Mouse (Mus musculus) lung, postnatal 0 days (tissue): ENCODE results near the gene Aplp1. TPM values are rescaled to one million over a fixed set of nuclear protein-coding genes. Genes with fewer than 3 reads are reported as not detected.
"Not testable (repeated sequence)": the region's sequence is repeated elsewhere in the genome, so short reads cannot be mapped to it uniquely, and the experiment has no call there.

ENCODE experiments used
- ATAC-seq: fragments of 200-750 bp; cut with Nextera tagmentation; 2 replicates; pipeline ENCODE4 v1.8.0; 2017; ENCODE audit warnings: moderate library complexity
- DNase-seq: peaks from one replicate; pipeline ENCODE4 v3.0.0-alpha.2; 2016; ENCODE audit warnings: low spot score
- H3K27ac ChIP-seq: fragments of 300-500 bp; sonication (generic); 2 replicates; pipeline ENCODE4 v1.5.1; 2014; ENCODE audit warnings: antibody characterized with exemption, mild to moderate bottlenecking, low read length, mixed read lengths
- H3K27me3 ChIP-seq: fragments of 300-500 bp; sonication (generic); replicated peaks from 2 replicates; pipeline ENCODE4 v1.6.1; 2014; ENCODE audit warnings: low read length, mixed read lengths; ENCODE audit not compliant: insufficient read depth
- H3K36me3 ChIP-seq: fragments of 300-500 bp; sonication (generic); 2 replicates; pipeline ENCODE4 v1.6.1; 2014; ENCODE audit warnings: low read length, mixed read lengths; ENCODE audit not compliant: insufficient read depth
- H3K4me1 ChIP-seq: fragments of 300-500 bp; sonication (generic); 2 replicates; pipeline ENCODE4 v1.6.1; 2014; ENCODE audit warnings: antibody characterized with exemption, low read depth, low read length, mixed read lengths; ENCODE audit not compliant: insufficient read depth
- H3K4me2 ChIP-seq: fragments of 300-500 bp; sonication (generic); replicated peaks from 2 replicates; pipeline ENCODE4 v1.6.1; 2014; ENCODE audit warnings: low read depth, mild to moderate bottlenecking, low read length, moderate library complexity, mixed read lengths
- H3K4me3 ChIP-seq: fragments of 300-500 bp; sonication (generic); 2 replicates; pipeline ENCODE4 v1.5.1; 2014; ENCODE audit warnings: low read depth, low read length
- H3K9ac ChIP-seq: fragments of 300-500 bp; sonication (generic); replicated peaks from 2 replicates; pipeline ENCODE4 v1.6.1; 2014; ENCODE audit warnings: low read depth, mild to moderate bottlenecking
- H3K9me3 ChIP-seq: fragments of 300-500 bp; sonication (generic); 2 replicates; pipeline ENCODE4 v1.6.1; 2016; ENCODE audit warnings: low read length, mixed read lengths
- CTCF ChIP-seq: IDR thresholded peaks from 2 replicates; pipeline ENCODE4 v1.5.1; 2016; ENCODE audit warnings: antibody characterized with exemption, mild to moderate bottlenecking
- EP300 ChIP-seq: IDR thresholded peaks from 2 replicates; pipeline ENCODE4 v1.6.1; 2016; ENCODE audit warnings: antibody characterized with exemption, mild to moderate bottlenecking, control low read depth
- WGBS: fragments of 180-500 bp; shearing (Covaris S2); extraction: QIAGEN DNeasy Blood & Tissue Kit; methylation state at CpG from one replicate; pipeline ENCODE4 v1.1.7; 2014; 5-methylcytosine and 5-hydroxymethylcytosine counted together
- polyA plus RNA-seq: library from polyadenylated mRNA; unstranded; fragments of >200 nt; fragmentation: Nextera tagmentation; extraction: Ambion mirVana; gene quantifications from 2 replicates; pipeline ENCODE4 v1.2.1, GENCODE M21; 2015

The Aplp1 gene
- polyA plus RNA-seq, 1 experiment from 2014 or later = 6.8 TPM

GRCm38 (mm10) chr7:30477415-30478381, 32.4 kb upstream of the Aplp1 start:
- TF ChIP-seq CTCF = no peak
- no peak for TF ChIP-seq EP300
- ATAC-seq (no peak), DNase-seq (no peak)
- no peaks in the 10 kb centered on the region for H3K4me1 ChIP-seq
- H3K9me3 ChIP-seq = no peaks in the 10 kb centered on the region
- H3K4me2 ChIP-seq = peak overlapping the region; percentile 37
- H3K27me3 ChIP-seq = no peaks in the 10 kb centered on the region
- H3K36me3 ChIP-seq = no peaks in the 10 kb centered on the region
- H3K27ac ChIP-seq = no peak overlapping the region
- H3K9ac ChIP-seq = no peak overlapping the region
- WGBS = 9% methylated on average over 29 of the region's 32 CpGs
- peak overlapping the region; percentile 5; the same call in 1 of the 2 replicates for H3K4me3 ChIP-seq

DNA sequence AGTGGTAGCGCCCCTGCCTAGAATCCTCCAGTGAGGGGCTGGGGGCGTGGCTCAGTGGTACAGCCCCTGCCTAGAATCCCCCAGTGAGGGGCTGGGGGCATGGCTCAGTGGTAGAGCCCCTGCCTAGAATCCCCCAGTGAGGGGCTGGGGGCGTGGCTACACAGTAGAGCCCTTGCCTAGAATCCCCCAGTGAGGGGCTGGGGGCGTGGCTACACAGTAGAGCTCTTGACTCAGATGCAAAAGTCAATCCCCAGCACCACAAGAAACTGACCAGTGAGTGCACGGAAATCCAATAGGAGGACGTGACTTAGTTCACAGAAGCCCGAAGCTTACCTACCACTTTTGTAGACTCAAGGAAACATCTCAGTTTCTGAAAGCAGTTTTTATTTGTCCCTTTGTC, 30.8 kb upstream of the Aplp1 start:
- H3K4me1 ChIP-seq, H3K9ac ChIP-seq, H3K4me3 ChIP-seq, H3K9me3 ChIP-seq, ATAC-seq, H3K4me2 ChIP-seq, H3K27me3 ChIP-seq, DNase-seq, H3K27ac ChIP-seq, H3K36me3 ChIP-seq: not testable (repeated sequence)
- 82% methylated on average over 5 of the region's 7 CpGs for WGBS

DNA sequence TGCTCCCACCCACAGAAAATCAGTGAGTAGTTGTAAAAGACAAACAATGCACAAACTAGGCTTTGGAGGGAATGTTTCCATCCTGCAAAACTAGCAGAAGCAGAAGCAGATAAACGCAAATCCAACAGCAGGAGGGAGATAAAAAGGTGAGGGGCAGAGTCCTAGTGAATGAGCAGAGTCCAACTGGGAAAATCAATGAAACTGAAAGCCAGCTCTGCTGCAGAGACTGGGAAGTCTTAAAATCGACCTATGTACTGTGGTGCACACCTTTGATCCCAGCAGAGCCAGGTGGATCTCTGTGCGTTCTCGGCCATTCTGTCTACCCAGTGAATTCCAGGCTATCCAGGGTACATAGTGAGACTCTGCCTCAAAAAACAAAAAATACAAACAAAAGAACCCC, 29.7 kb upstream of the Aplp1 start:
- no peak for TF ChIP-seq CTCF
- no peak for TF ChIP-seq EP300
- Histone ChIP-seq H3K9ac (no peak overlapping the region), H3K27me3 (no peaks in the 10 kb centered on the region), H3K4me2 (no peak overlapping the region), H3K4me1 (no peaks in the 10 kb centered on the region), H3K36me3 (no peaks in the 10 kb centered on the region), H3K9me3 (no peaks in the 10 kb centered on the region), H3K4me3 (no peak overlapping the region), H3K27ac (no peak overlapping the region)
- ATAC-seq = no peak
- DNase-seq = no peak
- WGBS = 56% methylated on average over 4 of the region's 4 CpGs

DNA sequence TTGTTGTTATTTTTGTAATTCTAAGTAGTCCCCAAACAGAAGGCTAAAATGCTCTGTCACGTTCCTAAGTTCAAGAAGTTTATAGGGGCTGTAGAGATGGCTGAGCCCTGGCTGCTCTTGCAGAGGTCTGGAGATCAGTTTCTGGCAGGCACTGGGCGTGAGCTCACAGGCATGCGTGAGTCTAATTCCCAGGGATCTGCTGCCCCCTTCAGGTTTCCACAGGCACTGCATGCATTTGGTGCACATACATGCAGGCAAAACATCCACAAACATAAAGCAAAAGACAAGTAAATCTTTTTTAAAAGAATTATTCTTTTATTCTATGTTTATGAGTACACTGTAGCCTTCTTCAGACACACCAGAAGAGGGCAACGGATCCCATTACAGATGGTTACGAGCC, 27.1 kb upstream of the Aplp1 start:
- no peak for DNase-seq
- H3K27ac ChIP-seq = no peak overlapping the region
- H3K9me3 ChIP-seq = no peaks in the 10 kb centered on the region
- H3K4me3 ChIP-seq = no peak overlapping the region
- peaks cover under 1% of the 10 kb centered on the region; the same call in 1 of the 2 replicates for H3K27me3 ChIP-seq
- WGBS = 41% methylated on average over 5 of the region's 5 CpGs
- no peak overlapping the region for H3K4me2 ChIP-seq
- no peak for TF ChIP-seq EP300
- peak; percentile 66 for TF ChIP-seq CTCF
- no peaks in the 10 kb centered on the region for H3K4me1 ChIP-seq
- no peak overlapping the region for H3K9ac ChIP-seq
- no peak for ATAC-seq
- no peaks in the 10 kb centered on the region for H3K36me3 ChIP-seq

DNA sequence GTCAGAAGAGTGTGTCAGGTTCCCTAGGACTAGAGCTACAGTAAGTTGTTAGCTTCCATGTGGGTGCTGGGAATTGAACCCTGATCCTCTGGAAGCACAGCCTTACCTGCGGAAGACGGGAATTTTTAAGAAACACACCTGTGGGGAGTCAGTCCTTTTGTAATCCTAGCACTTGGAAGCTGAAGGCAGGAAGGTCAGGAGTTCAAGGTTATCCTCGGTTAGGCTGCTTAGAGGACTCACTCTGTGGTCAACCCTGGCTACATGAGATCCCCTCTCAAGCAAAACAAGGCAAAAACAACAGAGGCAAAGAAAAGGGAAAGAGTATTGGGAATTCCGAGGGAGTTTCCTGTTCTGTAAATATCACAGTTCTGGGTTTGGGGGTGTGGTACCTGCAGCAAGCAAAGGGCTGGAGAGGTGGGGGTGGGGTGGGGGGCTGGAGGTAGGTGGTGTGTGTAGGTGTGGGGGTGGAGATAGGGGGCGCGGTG, 19.5 kb upstream of the Aplp1 start:
- TF ChIP-seq EP300 (no peak), CTCF (no peak)
- ATAC-seq (no peak), DNase-seq (no peak)
- peaks cover 13% of the 10 kb centered on the region; the same call in 1 of the 2 replicates for H3K27me3 ChIP-seq
- WGBS = 17% methylated on average over 6 of the region's 6 CpGs
- H3K4me2 ChIP-seq = no peak overlapping the region
- no peaks in the 10 kb centered on the region for H3K9me3 ChIP-seq
- H3K4me1 ChIP-seq = no peaks in the 10 kb centered on the region
- no peaks in the 10 kb centered on the region for H3K36me3 ChIP-seq
- no peak overlapping the region for H3K27ac ChIP-seq
- H3K4me3 ChIP-seq = no peak overlapping the region
- H3K9ac ChIP-seq = no peak overlapping the region

GRCm38 (mm10) chr7:30463996-30464395, 18.7 kb upstream of the Aplp1 start:
- no peak overlapping the region for H3K27ac ChIP-seq
- no peak overlapping the region for H3K4me2 ChIP-seq
- DNase-seq (no peak), ATAC-seq (no peak)
- TF ChIP-seq CTCF (no peak), EP300 (no peak)
- WGBS = 21% methylated on average over 4 of the region's 4 CpGs
- no peaks in the 10 kb centered on the region for H3K4me1 ChIP-seq
- H3K9ac ChIP-seq = no peak overlapping the region
- H3K9me3 ChIP-seq = no peaks in the 10 kb centered on the region
- H3K4me3 ChIP-seq = no peak overlapping the region
- no peaks in the 10 kb centered on the region for H3K36me3 ChIP-seq
- H3K27me3 ChIP-seq = peaks cover 13% of the 10 kb centered on the region; the same call in 1 of the 2 replicates
